Mouse (Mus musculus): ENCODE results near the gene Prss54. TPM values are rescaled to one million over a fixed set of nuclear protein-coding genes. Genes with fewer than 3 reads are reported as not detected.

The Prss54 gene
- polyA plus RNA-seq (2012) = not detected in 2 replicates

DNA sequence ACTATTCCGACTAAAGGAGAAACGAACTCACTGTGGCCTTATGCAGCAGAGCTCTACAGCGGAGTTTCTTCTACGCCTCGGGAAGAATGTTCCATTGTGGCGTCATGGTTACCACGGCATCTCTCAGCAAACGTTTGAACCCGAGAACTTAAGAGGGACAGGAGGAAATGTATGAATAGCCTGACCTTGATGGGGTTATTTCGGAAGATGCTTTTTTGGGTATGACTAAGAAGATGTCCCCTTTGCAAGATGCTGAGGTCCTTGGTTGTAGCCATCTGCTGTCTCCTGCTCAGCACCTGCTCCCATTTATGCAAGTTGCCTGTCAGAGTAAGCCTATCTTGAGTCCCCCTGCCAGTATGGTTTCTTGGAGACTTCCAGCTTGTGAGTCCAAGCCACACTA lies at the start of gene Prss54:
Prss54 (minus strand) TSS at position 101 of the 400 bp plus-strand sequence.

DNA sequence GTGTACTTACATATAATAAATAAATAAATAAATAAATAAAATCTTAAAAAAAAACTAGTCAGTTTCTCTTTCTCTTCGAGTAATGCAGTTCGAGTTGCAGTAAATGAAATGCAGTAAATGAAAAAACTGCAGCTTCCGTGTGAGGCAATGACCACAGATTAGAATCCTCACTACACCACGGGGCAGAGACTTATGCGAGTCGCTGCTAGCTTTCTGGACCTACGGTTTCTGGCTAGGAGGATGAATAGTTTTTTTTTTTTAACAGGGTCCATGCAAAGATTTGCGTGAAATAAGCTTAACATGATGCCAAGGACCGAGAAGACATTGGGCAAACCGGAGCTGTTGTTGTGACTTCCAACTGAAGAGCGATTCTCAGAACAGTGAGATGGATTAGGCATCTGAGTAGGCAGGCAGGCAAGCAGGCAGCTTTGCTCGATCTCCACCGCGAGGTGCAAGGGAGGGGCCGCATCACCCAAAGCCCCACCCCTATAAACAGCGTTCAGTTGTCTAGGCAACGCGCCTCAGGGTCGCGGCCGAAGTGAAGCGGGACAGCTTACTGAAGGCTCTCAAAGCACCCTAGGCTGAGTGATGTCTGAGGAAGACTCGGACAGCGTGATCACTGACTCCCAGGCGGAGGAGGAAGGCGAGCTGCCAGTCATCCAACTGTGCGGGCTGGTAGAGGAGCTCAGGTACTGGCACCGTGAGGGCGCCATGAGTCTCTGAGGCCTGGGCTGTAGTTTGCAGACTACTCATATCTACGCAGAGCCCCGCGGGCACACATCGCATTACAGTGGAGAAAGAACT lies 42.4 kb downstream of the Prss54 start, which contains the start of gene Ccdc113:
Ccdc113 (plus strand) TSS at position 502 of the 804 bp plus-strand sequence.

Other genes with a start within 250 kb of the Prss54 start
- 11.6 and 14.2 TPM in 2 replicates for gene Zfp319, start 244.4 kb downstream of the Prss54 start, polyA plus RNA-seq (2012)
- gene Usb1, start 244.1 kb downstream of the Prss54 start, polyA plus RNA-seq (2012) = 17.2 and 19.6 TPM in 2 replicates
- gene Mmp15, start 224.1 kb downstream of the Prss54 start, polyA plus RNA-seq (2012) = 0.60 and 1.8 TPM in 2 replicates
- 27.1 and 27.2 TPM in 2 replicates for gene Cfap20, start 141.5 kb downstream of the Prss54 start, polyA plus RNA-seq (2012)
- 13.8 and 15.6 TPM in 2 replicates for gene Csnk2a2, start 86.3 kb downstream of the Prss54 start, polyA plus RNA-seq (2012)
- gene Ccdc113, start 42.3 kb downstream of the Prss54 start, polyA plus RNA-seq (2012) = not detected in 2 replicates
- gene Gins3, start 57.1 kb upstream of the Prss54 start, polyA plus RNA-seq (2012) = 2.8 and 4.5 TPM in 2 replicates
- 0.39 and 0.40 TPM in 2 replicates for gene Ndrg4, start 100.6 kb upstream of the Prss54 start, polyA plus RNA-seq (2012)
- 9.8 and 13.4 TPM in 2 replicates for gene Setd6, start 139.5 kb upstream of the Prss54 start, polyA plus RNA-seq (2012)
- 34.8 and 51.4 TPM in 2 replicates for gene Cnot1, start 231.1 kb upstream of the Prss54 start, polyA plus RNA-seq (2012)
- 55.2 and 61.0 TPM in 2 replicates for gene Sap18b, start 249.0 kb upstream of the Prss54 start, polyA plus RNA-seq (2012)

Data from megakaryocyte-erythroid progenitor cell, adult 5 weeks (primary cell).